Mouse (Mus musculus) embryo, embryonic 10.5 days (tissue): ENCODE measurements around the gene Yif1a.

ENCODE experiments used
- DNase-seq: peaks from one replicate; pipeline ENCODE4 v3.0.0-alpha.2; 2015; ENCODE audit warnings: low spot score

The Yif1a gene

DNA sequence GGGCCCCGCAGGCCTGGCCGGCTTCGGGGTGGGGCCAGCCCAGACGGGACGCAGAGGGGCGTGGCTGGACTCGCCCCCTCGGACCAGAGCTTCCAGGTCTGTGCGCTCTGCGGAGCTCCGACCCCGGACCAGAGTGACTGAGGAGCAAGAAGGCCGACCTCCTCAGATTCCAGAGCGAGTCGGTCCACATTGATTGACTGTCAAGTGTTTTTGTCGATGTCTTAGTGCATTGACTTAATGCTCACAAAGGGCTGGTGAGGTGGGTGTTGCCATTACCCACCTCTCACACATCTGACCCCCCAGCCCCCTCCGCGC is 30.0 kb downstream of the Yif1a start, which contains the start of gene Klc2:
Gene Klc2 (minus strand): TSS at position 177 of the 315 bp plus-strand sequence.
- DNase-seq, result no peak

DNA sequence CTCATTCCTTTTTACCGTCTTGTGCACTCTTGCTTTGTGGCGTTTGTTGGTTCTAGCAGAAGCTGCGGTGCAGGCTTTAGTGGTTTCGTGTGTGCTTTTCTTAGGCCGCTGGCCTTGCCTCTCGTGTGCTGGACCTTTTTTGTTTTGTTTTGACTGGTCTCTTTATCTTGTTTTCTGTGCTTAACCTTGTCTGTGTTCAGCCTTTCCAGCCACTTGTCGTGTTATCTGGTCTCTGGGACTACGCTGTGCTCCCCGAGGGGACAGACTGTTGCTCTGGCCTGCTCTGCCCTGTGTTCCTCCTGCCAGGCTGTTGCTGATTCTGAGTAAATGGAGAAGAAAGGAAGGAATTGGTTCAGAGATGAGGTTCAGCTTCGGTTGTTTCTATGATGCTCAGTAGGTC is 34.2 kb downstream of the Yif1a start:
- DNase-seq, result no peak

DNA sequence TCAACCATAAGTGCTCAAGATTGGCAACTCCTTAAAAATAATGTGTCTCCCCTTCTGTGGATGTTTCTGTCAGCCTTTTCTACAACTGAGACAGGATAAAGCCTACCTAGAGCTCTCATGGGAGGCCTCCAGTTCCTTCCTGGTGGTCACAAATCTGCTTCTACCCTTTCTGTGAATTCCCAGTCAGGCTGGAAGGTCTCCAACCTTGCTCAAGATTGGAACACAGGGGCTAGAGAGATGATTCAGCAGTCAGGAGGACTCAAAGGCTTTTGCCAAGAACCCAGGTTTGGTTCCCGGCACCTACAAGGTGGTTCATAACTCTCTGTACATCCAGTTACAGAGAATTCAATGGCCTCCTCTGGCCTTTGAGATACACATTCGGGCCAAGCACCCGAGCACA is 34.9 kb downstream of the Yif1a start:
- no peak for DNase-seq

DNA sequence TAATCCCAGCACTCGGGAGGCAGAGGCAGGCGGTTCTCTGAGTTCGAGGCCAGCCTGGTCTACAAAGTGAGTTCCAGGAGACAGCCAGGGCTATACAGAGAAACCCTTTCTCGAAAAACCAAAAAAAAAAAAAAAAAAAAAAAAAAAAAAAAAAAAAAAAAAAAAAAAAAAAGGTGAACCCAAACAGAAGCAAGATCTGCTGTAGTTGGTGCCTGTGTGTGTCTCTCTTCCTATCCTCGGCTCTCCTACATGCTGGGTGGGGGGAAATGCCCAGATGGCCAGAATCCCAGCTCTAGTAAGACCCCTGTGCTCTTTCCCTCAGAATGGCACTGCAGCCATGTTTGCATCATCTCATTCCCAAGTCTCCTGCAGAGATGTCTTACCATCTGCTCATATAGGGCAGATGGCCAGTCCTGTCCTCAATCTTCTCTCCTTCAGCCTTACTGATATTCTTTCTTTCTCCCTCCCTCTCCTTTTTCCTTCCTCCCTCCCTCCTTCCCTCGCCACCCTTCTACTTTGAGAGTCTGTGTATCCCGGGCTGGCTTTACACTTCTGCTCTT is 35.8 kb downstream of the Yif1a start:
- DNase-seq, result no peak

DNA sequence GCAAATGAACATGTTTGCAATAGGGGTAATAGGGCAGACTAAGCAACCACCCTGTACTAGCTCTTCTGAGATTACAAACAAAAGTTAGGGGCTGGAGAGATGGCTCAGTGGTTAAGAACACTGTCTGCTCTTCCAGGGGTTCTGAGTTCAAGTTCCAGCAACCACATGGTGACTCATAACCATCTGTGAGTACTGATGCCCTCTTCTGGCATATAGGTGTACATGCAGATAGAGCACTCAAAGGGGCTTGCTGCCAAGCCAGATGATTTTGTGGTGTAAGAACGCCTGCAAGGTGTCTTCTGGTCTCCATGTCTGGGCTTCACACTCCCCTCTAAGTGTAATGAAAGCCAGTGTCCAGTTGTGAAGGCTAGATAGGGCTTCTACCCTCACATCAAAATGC is 41.4 kb downstream of the Yif1a start:
- peak; percentile 25 for DNase-seq

DNA sequence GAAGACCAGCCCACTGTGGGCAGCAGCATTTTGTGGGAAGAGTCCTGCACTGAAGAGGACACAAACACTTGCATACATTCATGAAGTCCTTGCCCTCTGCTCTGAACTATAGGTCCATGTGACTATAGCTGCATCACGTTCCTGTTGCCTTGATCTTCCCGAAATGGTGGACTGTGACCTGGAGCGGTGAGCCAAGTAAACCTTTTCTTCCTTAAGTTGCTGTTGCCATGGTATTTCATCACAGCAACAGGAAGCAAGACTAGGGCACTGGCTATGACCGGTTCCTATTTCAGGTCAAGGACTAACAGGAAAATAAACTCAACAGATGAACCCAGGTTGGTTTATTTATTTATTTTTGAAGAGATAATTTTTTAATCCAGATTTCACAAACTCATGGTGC is 42.9 kb downstream of the Yif1a start:
- no peak for DNase-seq

DNA sequence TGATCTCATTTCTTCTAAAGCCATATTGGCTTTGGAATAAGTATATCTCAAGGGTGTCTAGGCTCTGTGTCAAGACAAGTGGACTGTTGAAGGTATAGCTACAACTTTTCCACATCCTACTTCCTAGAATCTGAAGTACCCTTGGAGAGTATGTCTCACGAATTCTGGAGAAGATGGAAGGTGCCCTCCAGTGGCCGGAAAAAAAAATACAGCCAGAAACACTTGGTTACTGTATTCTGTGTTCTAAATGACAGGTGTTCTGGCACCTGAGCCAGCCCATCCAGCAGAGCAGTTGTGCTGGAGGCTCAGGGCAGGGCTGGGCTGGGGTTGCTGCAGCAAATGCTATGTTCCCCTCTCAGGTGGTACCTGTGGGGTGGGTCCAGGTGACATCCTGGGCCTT is 51.3 kb downstream of the Yif1a start:
- peak; percentile 80 for DNase-seq
